Mouse (Mus musculus) hindbrain, embryonic 14.5 days (tissue): ENCODE results near the gene Csrp3. TPM values are rescaled to one million over a fixed set of nuclear protein-coding genes. Genes with fewer than 3 reads are reported as not detected.

Experiments
- ATAC-seq: fragments of 200-750 bp; cut with Nextera tagmentation; 2 replicates; pipeline ENCODE4 v1.8.0; 2017; ENCODE audit warnings: moderate number of reproducible peaks, mild to moderate bottlenecking, moderate TSS enrichment, moderate library complexity; ENCODE audit not compliant: low FRiP score
- DNase-seq: peaks from one replicate; pipeline ENCODE4 v3.0.0-alpha.2; 2015; ENCODE audit warnings: low spot score
- H3K27ac ChIP-seq: fragments of 300-500 bp; sonication (generic); 2 replicates; pipeline ENCODE4 v1.5.1; 2014; ENCODE audit warnings: mild to moderate bottlenecking, moderate library complexity
- H3K27me3 ChIP-seq: fragments of 300-500 bp; sonication (generic); 2 replicates; pipeline ENCODE4 v1.6.1; 2014; ENCODE audit warnings: mild to moderate bottlenecking, low read length, mixed read lengths; ENCODE audit not compliant: control insufficient read depth, insufficient read depth
- H3K36me3 ChIP-seq: fragments of 300-500 bp; sonication (generic); replicated peaks from 2 replicates; pipeline ENCODE4 v1.6.1; 2014; ENCODE audit not compliant: control insufficient read depth, insufficient read depth
- H3K4me1 ChIP-seq: fragments of 300-500 bp; sonication (generic); replicated peaks from 2 replicates; pipeline ENCODE4 v1.6.1; 2014; ENCODE audit warnings: antibody characterized with exemption, low read length, mixed read lengths; ENCODE audit not compliant: control insufficient read depth, insufficient read depth
- H3K4me2 ChIP-seq: fragments of 300-500 bp; sonication (generic); replicated peaks from 2 replicates; pipeline ENCODE4 v1.6.1; 2014; ENCODE audit warnings: mild to moderate bottlenecking, moderate library complexity
- H3K4me3 ChIP-seq: fragments of 300-500 bp; sonication (generic); replicated peaks from 2 replicates; pipeline ENCODE4 v1.5.1; 2014; ENCODE audit warnings: mild to moderate bottlenecking, low read length
- H3K9ac ChIP-seq: fragments of 300-500 bp; sonication (generic); 2 replicates; pipeline ENCODE4 v1.6.1; 2014
- H3K9me3 ChIP-seq: fragments of 300-500 bp; sonication (generic); 2 replicates; pipeline ENCODE4 v1.6.1; 2016; ENCODE audit warnings: low read length; ENCODE audit not compliant: control insufficient read depth
- WGBS: fragments of 180-500 bp; shearing (Covaris S2); extraction: QIAGEN DNeasy Blood & Tissue Kit; methylation state at CpG from one replicate; pipeline ENCODE4 v1.1.7; 2014; 5-methylcytosine and 5-hydroxymethylcytosine counted together
- polyA plus RNA-seq: library from polyadenylated mRNA; unstranded; fragments of >200 nt; fragmentation: Nextera tagmentation; extraction: Ambion mirVana; gene quantifications from 2 replicates; pipeline ENCODE4 v1.2.1, GENCODE M21; 2014

Gene Csrp3
- polyA plus RNA-seq, 1 experiment from 2014 or later, result not detected

- Histone ChIP-seq H3K27me3 (no peaks in the 10 kb centered on the region), H3K4me1 (peaks cover 19% of the 10 kb centered on the region), H3K4me2 (no peak overlapping the region), H3K9ac (no peak overlapping the region), H3K36me3 (peaks cover 2% of the 10 kb centered on the region), H3K4me3 (no peak overlapping the region), H3K27ac (no peak overlapping the region), H3K9me3 (no peaks in the 10 kb centered on the region)
- 83% methylated on average over 3 of the region's 3 CpGs for WGBS
- DNase-seq (no peak), ATAC-seq (no peak)
Measured at GRCm38 (mm10) chr7:48791412-48791811, 56.4 kb downstream of the Csrp3 start.

GRCm38 (mm10) chr7:48790117-48790516, 57.7 kb downstream of the Csrp3 start:
- no peak for ATAC-seq
- Histone ChIP-seq H3K36me3 (no peaks in the 10 kb centered on the region; the same call in 1 of the 2 replicates), H3K4me3 (peak overlapping the region; percentile 64), H3K4me2 (peak overlapping the region; percentile 52), H3K27ac (no peak overlapping the region), H3K27me3 (no peaks in the 10 kb centered on the region), H3K9ac (peak overlapping the region; percentile 78; the same call in 1 of the 2 replicates), H3K9me3 (no peaks in the 10 kb centered on the region), H3K4me1 (peaks cover 19% of the 10 kb centered on the region)
- no peak for DNase-seq
- 54% methylated on average over 4 of the region's 4 CpGs for WGBS

- H3K4me2 ChIP-seq, result peak within 1 kb of the TSS; percentile 52
- peak within 1 kb of the TSS; percentile 78 for H3K9ac ChIP-seq
- H3K36me3 ChIP-seq, result no peaks in the 10 kb centered on the region; the same call in 1 of the 2 replicates
- H3K27me3 ChIP-seq, result no peaks in the 10 kb centered on the region
- peak within 1 kb of the TSS; percentile 33 for H3K27ac ChIP-seq
- peaks cover 19% of the 10 kb centered on the region for H3K4me1 ChIP-seq
- under 1% methylated on average over 57 of the region's 57 CpGs for WGBS
- no peaks in the 10 kb centered on the region for H3K9me3 ChIP-seq
- ATAC-seq, result peak; percentile 99
- H3K4me3 ChIP-seq, result peak within 1 kb of the TSS; percentile 64
- DNase-seq, result peak; percentile 92
Measured at GRCm38 (mm10) chr7:48788851-48789572, 58.8 kb downstream of the Csrp3 start, which contains the start of gene Zdhhc13. Gene Zdhhc13 (plus strand): TSS chr7:48789003.

- H3K4me3 ChIP-seq, result peak overlapping the region; percentile 64
- WGBS, result 64% methylated on average over 3 of the region's 3 CpGs
- peak overlapping the region; percentile 52 for H3K4me2 ChIP-seq
- no peaks in the 10 kb centered on the region; the same call in 1 of the 2 replicates for H3K36me3 ChIP-seq
- no peak overlapping the region for H3K27ac ChIP-seq
- H3K9ac ChIP-seq, result no peak overlapping the region
- DNase-seq (no peak), ATAC-seq (0 out of 2 replicates have a peak, but pooled peaks have one; percentile 1)
- H3K27me3 ChIP-seq, result no peaks in the 10 kb centered on the region
- peaks cover 19% of the 10 kb centered on the region for H3K4me1 ChIP-seq
- no peaks in the 10 kb centered on the region for H3K9me3 ChIP-seq
Measured at GRCm38 (mm10) chr7:48788348-48788747, 59.5 kb downstream of the Csrp3 start.

- ATAC-seq (no peak), DNase-seq (no peak)
- 81% methylated on average over 11 of the region's 11 CpGs for WGBS
- Histone ChIP-seq H3K4me2 (no peak overlapping the region), H3K36me3 (no peaks in the 10 kb centered on the region), H3K4me1 (peaks cover 5% of the 10 kb centered on the region), H3K9ac (no peak overlapping the region), H3K9me3 (no peaks in the 10 kb centered on the region), H3K27ac (no peak overlapping the region), H3K4me3 (no peak overlapping the region), H3K27me3 (no peaks in the 10 kb centered on the region)
Measured at GRCm38 (mm10) chr7:48784773-48785523, 62.9 kb downstream of the Csrp3 start.

DNA sequence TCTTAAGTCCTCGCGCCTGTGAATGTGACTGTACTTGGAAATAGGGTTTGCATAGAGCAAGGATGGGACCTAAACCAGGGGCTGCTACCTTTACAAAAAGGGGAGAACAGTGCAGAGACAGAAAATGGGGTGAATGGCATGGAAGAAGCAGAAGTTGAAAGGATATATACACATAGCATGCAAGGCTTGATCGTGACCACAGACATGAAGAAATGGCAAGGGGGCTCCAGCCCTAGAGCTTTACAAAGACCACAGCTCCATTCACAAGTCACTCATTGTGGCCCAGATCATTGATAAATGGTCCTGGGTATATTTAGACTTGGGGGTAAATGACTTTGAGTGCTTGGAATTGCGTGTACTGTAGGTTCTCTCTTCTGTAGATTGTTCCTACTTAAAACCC, 65.4 kb downstream of the Csrp3 start:
- ATAC-seq, result no peak
- Histone ChIP-seq H3K9me3 (no peaks in the 10 kb centered on the region), H3K4me1 (0 out of 2 replicates have a peak, but pooled peaks cover 7% of the 10 kb centered on the region), H3K27me3 (no peaks in the 10 kb centered on the region), H3K27ac (no peak overlapping the region), H3K9ac (no peak overlapping the region), H3K36me3 (no peaks in the 10 kb centered on the region), H3K4me2 (no peak overlapping the region), H3K4me3 (no peak overlapping the region)
- 90% methylated on average over 4 of the region's 4 CpGs for WGBS
- DNase-seq, result no peak

Other genes with a start within 250 kb of the Csrp3 start
- gene Mrgprb3, start 204.2 kb downstream of the Csrp3 start, polyA plus RNA-seq, result not detected in 2 replicates
- gene Zdhhc13, start 59.0 kb downstream of the Csrp3 start, polyA plus RNA-seq, result 44.1 and 45.1 TPM in 2 replicates
- gene E2f8, start 33.6 kb upstream of the Csrp3 start, polyA plus RNA-seq, result 2.4 and 2.7 TPM in 2 replicates
- 19.5 and 28.2 TPM in 2 replicates for gene Nav2, start 60.7 kb upstream of the Csrp3 start, polyA plus RNA-seq